Mouse (Mus musculus) stomach, embryonic 16.5 days (tissue): ENCODE data around the gene Gm20219. TPM values are rescaled to one million over a fixed set of nuclear protein-coding genes. Genes with fewer than 3 reads are reported as not detected.

Experiments used
- ATAC-seq: fragments of 200-750 bp; cut with Nextera tagmentation; 2 replicates; pipeline ENCODE4 v1.8.0; 2017; ENCODE audit warnings: moderate number of reproducible peaks, moderate TSS enrichment; ENCODE audit not compliant: insufficient read depth, low FRiP score
- H3K27ac ChIP-seq: fragments of 300-500 bp; sonication (generic); 2 replicates; pipeline ENCODE4 v1.5.1; 2014; ENCODE audit warnings: low read length
- H3K27me3 ChIP-seq: fragments of 300-500 bp; sonication (generic); 2 replicates; pipeline ENCODE4 v1.6.1; 2014; ENCODE audit warnings: low read length, control low read depth, mixed read lengths; ENCODE audit not compliant: control insufficient read depth, insufficient read depth
- H3K36me3 ChIP-seq: fragments of 300-500 bp; sonication (generic); 2 replicates; pipeline ENCODE4 v1.6.1; 2014; ENCODE audit warnings: low read length; ENCODE audit not compliant: control insufficient read depth, insufficient read depth
- H3K4me1 ChIP-seq: fragments of 300-500 bp; sonication (generic); 2 replicates; pipeline ENCODE4 v1.6.1; 2014; ENCODE audit warnings: low read length, control low read depth, mixed read lengths; ENCODE audit not compliant: control insufficient read depth, insufficient read depth
- H3K4me2 ChIP-seq: fragments of 300-500 bp; sonication (generic); 2 replicates; pipeline ENCODE4 v1.6.1; 2014; ENCODE audit warnings: low read depth, low read length, mixed read lengths
- H3K4me3 ChIP-seq: fragments of 300-500 bp; sonication (generic); replicated peaks from 2 replicates; pipeline ENCODE4 v1.5.1; 2014; ENCODE audit warnings: mild to moderate bottlenecking, low read length
- H3K9ac ChIP-seq: fragments of 300-500 bp; sonication (generic); 2 replicates; pipeline ENCODE4 v1.6.1; 2014; ENCODE audit warnings: low read length
- H3K9me3 ChIP-seq: fragments of 300-500 bp; sonication (generic); replicated peaks from 2 replicates; pipeline ENCODE4 v1.6.1; 2016; ENCODE audit warnings: low read length, control low read depth; ENCODE audit not compliant: control insufficient read depth
- WGBS: fragments of 180-500 bp; shearing (Covaris S2); extraction: QIAGEN DNeasy Blood & Tissue Kit; methylation state at CpG from one replicate; pipeline ENCODE4 v1.1.7; 2014; 5-methylcytosine and 5-hydroxymethylcytosine counted together
- polyA plus RNA-seq: library from polyadenylated mRNA; unstranded; fragments of >200 nt; fragmentation: Nextera tagmentation; extraction: Ambion mirVana; gene quantifications from 2 replicates; pipeline ENCODE4 v1.2.1, GENCODE M21; 2015

Gene Gm20219
- polyA plus RNA-seq, 1 experiment from 2014 or later: 17.5 TPM

- ATAC-seq: no peak
- Histone ChIP-seq H3K9ac (no peak overlapping the region), H3K4me2 (no peak overlapping the region), H3K9me3 (no peaks in the 10 kb centered on the region), H3K27me3 (no peaks in the 10 kb centered on the region), H3K4me1 (peaks cover 5% of the 10 kb centered on the region; the same call in 1 of the 2 replicates), H3K4me3 (no peak overlapping the region), H3K36me3 (no peaks in the 10 kb centered on the region), H3K27ac (no peak overlapping the region)
- WGBS: 70% methylated on average over 9 of the region's 9 CpGs
These were observed 6.2 kb downstream of the Gm20219 start for GRCm38 (mm10) chr17:56547846-56548604.

GRCm38 (mm10) chr17:56547116-56547845 is 6.9 kb downstream of the Gm20219 start:
- H3K27me3 ChIP-seq: no peaks in the 10 kb centered on the region
- no peaks in the 10 kb centered on the region for H3K9me3 ChIP-seq
- WGBS: 71% methylated on average over 17 of the region's 17 CpGs
- H3K36me3 ChIP-seq: no peaks in the 10 kb centered on the region
- no peak overlapping the region for H3K4me2 ChIP-seq
- ATAC-seq: no peak
- H3K4me3 ChIP-seq: no peak overlapping the region
- H3K9ac ChIP-seq: no peak overlapping the region
- no peak overlapping the region for H3K27ac ChIP-seq
- peaks cover 5% of the 10 kb centered on the region; the same call in 1 of the 2 replicates for H3K4me1 ChIP-seq

GRCm38 (mm10) chr17:56546576-56546975 is 7.6 kb downstream of the Gm20219 start:
- H3K36me3 ChIP-seq: no peaks in the 10 kb centered on the region
- ATAC-seq: no peak
- H3K4me1 ChIP-seq: peaks cover 5% of the 10 kb centered on the region; the same call in 1 of the 2 replicates
- H3K4me3 ChIP-seq: no peak overlapping the region
- no peak overlapping the region for H3K27ac ChIP-seq
- 77% methylated on average over 5 of the region's 5 CpGs for WGBS
- H3K9ac ChIP-seq: no peak overlapping the region
- H3K4me2 ChIP-seq: no peak overlapping the region
- no peaks in the 10 kb centered on the region for H3K9me3 ChIP-seq
- H3K27me3 ChIP-seq: no peaks in the 10 kb centered on the region

- H3K4me1 ChIP-seq: peaks cover 2% of the 10 kb centered on the region; the same call in 1 of the 2 replicates
- no peaks in the 10 kb centered on the region for H3K9me3 ChIP-seq
- WGBS: 74% methylated on average over 1 of the region's 1 CpGs
- no peak overlapping the region for H3K4me2 ChIP-seq
- no peaks in the 10 kb centered on the region for H3K36me3 ChIP-seq
- no peak overlapping the region for H3K27ac ChIP-seq
- H3K27me3 ChIP-seq: no peaks in the 10 kb centered on the region
- no peak for ATAC-seq
- H3K4me3 ChIP-seq: no peak overlapping the region
- no peak overlapping the region for H3K9ac ChIP-seq
These were observed 8.2 kb downstream of the Gm20219 start for GRCm38 (mm10) chr17:56545945-56546344.

- Histone ChIP-seq H3K4me3 (no peak overlapping the region), H3K9ac (no peak overlapping the region), H3K4me1 (no peaks in the 10 kb centered on the region; the same call in 1 of the 2 replicates), H3K4me2 (no peak overlapping the region), H3K27ac (no peak overlapping the region), H3K36me3 (no peaks in the 10 kb centered on the region), H3K9me3 (no peaks in the 10 kb centered on the region), H3K27me3 (no peaks in the 10 kb centered on the region)
- ATAC-seq: no peak
- 73% methylated on average over 7 of the region's 7 CpGs for WGBS
These were observed 9.3 kb downstream of the Gm20219 start for GRCm38 (mm10) chr17:56544699-56545387.

GRCm38 (mm10) chr17:56543684-56544224 is 10.4 kb downstream of the Gm20219 start:
- 85% methylated on average over 3 of the region's 3 CpGs for WGBS
- no peaks in the 10 kb centered on the region for H3K36me3 ChIP-seq
- ATAC-seq: no peak
- no peaks in the 10 kb centered on the region for H3K9me3 ChIP-seq
- H3K27me3 ChIP-seq: no peaks in the 10 kb centered on the region
- H3K4me1 ChIP-seq: no peaks in the 10 kb centered on the region; the same call in 1 of the 2 replicates
- H3K9ac ChIP-seq: no peak overlapping the region
- H3K4me3 ChIP-seq: no peak overlapping the region
- no peak overlapping the region for H3K4me2 ChIP-seq
- H3K27ac ChIP-seq: no peak overlapping the region

- WGBS: 54% methylated on average over 8 of the region's 8 CpGs
These were observed 11.5 kb downstream of the Gm20219 start for GRCm38 (mm10) chr17:56542736-56543135.

GRCm38 (mm10) chr17:56540562-56540975 is 13.6 kb downstream of the Gm20219 start:
- ATAC-seq: peak; percentile 67
- 20% methylated on average over 6 of the region's 6 CpGs for WGBS
- no peaks in the 10 kb centered on the region for H3K9me3 ChIP-seq
- no peaks in the 10 kb centered on the region for H3K4me1 ChIP-seq
- no peak overlapping the region for H3K27ac ChIP-seq
- no peaks in the 10 kb centered on the region for H3K27me3 ChIP-seq
- H3K4me3 ChIP-seq: no peak overlapping the region
- H3K9ac ChIP-seq: no peak overlapping the region
- no peak overlapping the region for H3K4me2 ChIP-seq
- H3K36me3 ChIP-seq: no peaks in the 10 kb centered on the region

More at GRCm38 (mm10) chr17:56542736-56543135, 11.5 kb downstream of the Gm20219 start:
- Histone ChIP-seq H3K27me3 (no peaks in the 10 kb centered on the region), H3K9ac (no peak overlapping the region), H3K4me3 (no peak overlapping the region), H3K4me1 (no peaks in the 10 kb centered on the region; the same call in 1 of the 2 replicates), H3K27ac (no peak overlapping the region), H3K9me3 (no peaks in the 10 kb centered on the region), H3K4me2 (no peak overlapping the region), H3K36me3 (no peaks in the 10 kb centered on the region)
- no peak for ATAC-seq
